ENCODE assay signal across 8 mouse cellular contexts in the genomic region with DNA sequence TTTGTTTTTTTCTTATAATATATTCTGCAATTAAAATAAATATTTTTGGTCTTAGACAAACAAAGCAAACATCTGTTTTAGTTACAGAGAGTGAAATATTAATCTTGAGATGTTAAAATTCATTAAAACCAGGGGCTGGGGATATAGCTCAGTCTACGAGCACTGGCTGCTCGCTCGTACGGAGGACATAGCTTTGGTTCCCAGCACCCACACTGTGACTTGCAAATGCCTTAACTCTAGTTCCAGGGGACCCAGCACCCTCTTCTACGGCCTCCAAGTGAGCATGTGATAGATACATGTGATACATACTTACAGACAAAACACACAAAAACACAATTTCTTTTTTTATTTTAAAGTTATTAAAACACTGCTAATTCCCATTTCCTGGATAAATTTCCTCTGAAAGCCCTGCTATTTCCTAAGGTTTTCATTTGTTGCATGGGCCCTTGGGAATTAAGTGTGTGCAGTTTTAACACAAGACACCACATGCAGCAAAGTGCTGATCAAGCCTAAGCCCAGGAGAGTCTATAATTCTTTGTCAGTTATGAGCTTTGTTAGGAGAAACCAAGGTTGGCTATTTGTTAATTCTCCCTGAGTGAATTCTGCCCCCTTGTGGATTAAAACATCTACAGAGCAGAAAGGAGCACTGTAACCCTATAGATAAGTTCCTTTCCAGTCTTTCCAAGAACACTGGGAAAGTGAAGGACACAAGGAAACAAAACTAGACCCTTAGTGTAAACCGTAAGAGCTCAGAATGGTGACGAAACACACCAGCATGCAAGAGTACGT. TPM values are rescaled to one million over a fixed set of nuclear protein-coding genes. Genes with fewer than 3 reads are reported as not detected.
DNase-seq lines count a peak whose midpoint lies in the region; ATAC-seq lines count a peak whose summit lies in the region.

No protein-coding gene starts in this region.

- 83% methylated on average over 8 of the region's 8 CpGs for WGBS in hindbrain, embryonic 16.5 days
- WGBS in midbrain, embryonic 15.5 days = 77% methylated on average over 8 of the region's 8 CpGs

- peak; percentile 62 for ATAC-seq in hindbrain, embryonic 16.5 days
- peak; percentile 74 for ATAC-seq in midbrain, embryonic 15.5 days (replicated peaks)

- H3K36me3 ChIP-seq in hindbrain, embryonic 16.5 days (ENCODE audit: control insufficient read depth, insufficient read depth, low read length) = no peaks in the 10 kb centered on the region
- H3K36me3 ChIP-seq in midbrain, embryonic 15.5 days (replicated peaks) = no peaks in the 10 kb centered on the region

- no peaks in the 10 kb centered on the region for H3K27me3 ChIP-seq in hindbrain, embryonic 16.5 days (replicated peaks; ENCODE audit: control insufficient read depth, insufficient read depth, low read length)
- no peaks in the 10 kb centered on the region for H3K27me3 ChIP-seq in midbrain, embryonic 15.5 days (replicated peaks)

- no peak overlapping the region for H3K27ac ChIP-seq in hindbrain, embryonic 16.5 days (ENCODE audit: low read depth, low read length)
- H3K27ac ChIP-seq in midbrain, embryonic 15.5 days = no peak overlapping the region; the same call in 1 of the 2 replicates

- H3K4me2 ChIP-seq in hindbrain, embryonic 16.5 days (ENCODE audit: low read length) = no peak overlapping the region
- H3K4me2 ChIP-seq in midbrain, embryonic 15.5 days = no peak overlapping the region

- no peak overlapping the region for H3K4me3 ChIP-seq in hindbrain, embryonic 16.5 days (ENCODE audit: low read length)
- H3K4me3 ChIP-seq in midbrain, embryonic 15.5 days = no peak overlapping the region

- H3K9ac ChIP-seq in hindbrain, embryonic 16.5 days (ENCODE audit: low read depth, low read length) = no peak overlapping the region
- H3K9ac ChIP-seq in midbrain, embryonic 15.5 days = peak overlapping the region; percentile 2; the same call in 1 of the 2 replicates

- no peaks in the 10 kb centered on the region for H3K4me1 ChIP-seq in hindbrain, embryonic 16.5 days (ENCODE audit: control insufficient read depth, insufficient read depth, low read depth, low read length)
- no peaks in the 10 kb centered on the region for H3K4me1 ChIP-seq in midbrain, embryonic 15.5 days

- H3K9me3 ChIP-seq in hindbrain, embryonic 16.5 days (ENCODE audit: control insufficient read depth, low read length) = no peaks in the 10 kb centered on the region
- no peaks in the 10 kb centered on the region for H3K9me3 ChIP-seq in midbrain, embryonic 15.5 days

- intact Hi-C loops in gastrocnemius, postnatal 14 days (cut with DNase I; ENCODE audit: low total_unique reads) = loop anchor here (2.0 to 5.0 kb wide), 2 partner anchors 113 to 133 kb away; no protein-coding TSS in a partner anchor

- DNase-seq in layer of hippocampus, adult 9-10 months (ENCODE audit: low spot score) = peak; percentile 78
- DNase-seq in layer of hippocampus, postnatal 25 days (ENCODE audit: extremely low spot score in 1 of 2, low spot score in 1 of 2) = no peak
- peak; percentile 77 for DNase-seq in MN1 (ENCODE audit: low spot score)
- DNase-seq in embryo, embryonic 11.5 days (ENCODE audit: low read depth, low spot score) = peak; percentile 59
- DNase-seq in gastrocnemius, postnatal 14 days = no peak
- DNase-seq in urinary bladder, postnatal 25 days (ENCODE audit: low spot score) = no peak

RNA-seq across cellular contexts. Expression of a gene that starts 50.8 kb away (rescaled TPM):
- total RNA-seq in layer of hippocampus, postnatal 25 days (2021) = 1,000 to 10,000 TPM; 2,114 to 2,470 TPM
- 3,309 and 3,384 TPM in 2 replicates for polyA plus RNA-seq in hindbrain, embryonic 16.5 days (2015; fragmentation: Nextera tagmentation; extraction: Ambion mirVana)
- 3,196 and 3,218 TPM in 2 replicates for polyA plus RNA-seq in midbrain, embryonic 15.5 days (2015; fragmentation: Nextera tagmentation; extraction: Ambion mirVana)
- total RNA-seq in gastrocnemius, postnatal 14 days (2021) = 1,000 to 10,000 TPM in 1 of 2 experiments, 100 to 1,000 TPM in 1; 949 to 1,245 TPM

Comparison
In these comparisons a context has a peak if more than half of its experiments do, and no peak if none do; other contexts are left out.
1. DNase-seq: peak in layer of hippocampus, adult 9-10 months (single experiment), MN1 (single experiment) and embryo, embryonic 11.5 days (single experiment); none in layer of hippocampus, postnatal 25 days (0 of 2), gastrocnemius, postnatal 14 days (single experiment) and urinary bladder, postnatal 25 days (single experiment).